ENCODE assay signal across 7 mouse cellular contexts in genomic region chr15:77018740-77019340, GRCm38 (mm10). TPM values are rescaled to one million over a fixed set of nuclear protein-coding genes. Genes with fewer than 3 reads are reported as not detected.
DNase-seq lines count a peak whose midpoint lies in the region; ATAC-seq and TF ChIP-seq lines count a peak whose summit lies in the region.

No protein-coding gene starts in this region.

- H3K27me3 ChIP-seq in heart, embryonic 11.5 days (ENCODE audit: control insufficient read depth, insufficient read depth, low read length): no peaks in the 10 kb centered on the region
- H3K27me3 ChIP-seq in testis, adult 2 months (ENCODE audit: control insufficient read depth, insufficient read depth, low read length): no peaks in the 10 kb centered on the region
- no peaks in the 10 kb centered on the region for H3K27me3 ChIP-seq in small intestine, adult 2 months (ENCODE audit: control insufficient read depth, insufficient read depth, low read length)

- WGBS in heart, embryonic 11.5 days (ENCODE audit: insufficient replicate concordance): 29% methylated on average over 6 of the region's 6 CpGs
- 52% methylated on average over 6 of the region's 6 CpGs for WGBS in small intestine, adult 2 months

- H3K36me3 ChIP-seq in heart, embryonic 11.5 days (ENCODE audit: control insufficient read depth, insufficient read depth, low read length): no peaks in the 10 kb centered on the region
- H3K36me3 ChIP-seq in testis, adult 2 months (ENCODE audit: control insufficient read depth, insufficient read depth, low read length): no peaks in the 10 kb centered on the region
- H3K36me3 ChIP-seq in small intestine, adult 2 months (ENCODE audit: control insufficient read depth, insufficient read depth, low read length): no peaks in the 10 kb centered on the region

- H3K9me3 ChIP-seq in heart, embryonic 11.5 days (replicated peaks; ENCODE audit: control insufficient read depth, low read length): no peaks in the 10 kb centered on the region

- H3K4me1 ChIP-seq in heart, embryonic 11.5 days (ENCODE audit: control insufficient read depth, insufficient read depth, low read length): peaks cover 76% of the 10 kb centered on the region
- no peaks in the 10 kb centered on the region for H3K4me1 ChIP-seq in testis, adult 2 months (ENCODE audit: control insufficient read depth, insufficient read depth, low read length)
- H3K4me1 ChIP-seq in cortical plate, adult 2 months (ENCODE audit: control insufficient read depth, insufficient read depth, low read length): no peaks in the 10 kb centered on the region
- H3K4me1 ChIP-seq in small intestine, adult 2 months (ENCODE audit: control insufficient read depth, insufficient read depth, insufficient read length, low read length): no peaks in the 10 kb centered on the region

- no peak for DNase-seq in heart, adult 8-10 months (ENCODE audit: low spot score)
- DNase-seq in testis, postnatal 14 days (ENCODE audit: low spot score): no peak
- no peak for DNase-seq in spleen, postnatal 10 days (ENCODE audit: low spot score in 2 of 2)

- H3K9ac ChIP-seq in heart, embryonic 11.5 days (ENCODE audit: low read depth, low read length): 0 out of 2 replicates have a peak overlapping the region, but pooled peaks have one; percentile 16

- TF ChIP-seq CTCF in testis, adult 2 months (IDR thresholded peaks at IDR 0.05; ENCODE audit: control insufficient read depth, insufficient read depth, insufficient replicate concordance, low read depth, low read length): peak; percentile 36; the same call in 1 of the 2 replicates
- TF ChIP-seq CTCF in cortical plate, adult 2 months (IDR thresholded peaks at IDR 0.05; ENCODE audit: extremely low read depth, insufficient read depth, low read length): peak; percentile 66
- TF ChIP-seq CTCF in small intestine, adult 2 months (IDR thresholded peaks at IDR 0.05; ENCODE audit: extremely low read depth, insufficient read length, insufficient replicate concordance, low read depth, low read length): peak; percentile 35; the same call in 1 of the 2 replicates

- peak; percentile 40 for ATAC-seq in heart, embryonic 11.5 days (replicated peaks; ENCODE audit: insufficient number of reproducible peaks, low FRiP score, low TSS enrichment)

- no peak overlapping the region for H3K4me3 ChIP-seq in heart, embryonic 11.5 days (ENCODE audit: low read depth, low read length)
- no peak overlapping the region for H3K4me3 ChIP-seq in testis, adult 2 months (ENCODE audit: control insufficient read depth, low read depth, low read length)
- no peak overlapping the region for H3K4me3 ChIP-seq in cortical plate, adult 2 months (ENCODE audit: insufficient read depth, low read length)
- H3K4me3 ChIP-seq in small intestine, adult 2 months (ENCODE audit: low read depth, low read length): no peak overlapping the region

- peak overlapping the region; percentile 91 for H3K27ac ChIP-seq in heart, embryonic 11.5 days (ENCODE audit: low read depth, low read length)
- no peak overlapping the region for H3K27ac ChIP-seq in testis, adult 2 months (ENCODE audit: control insufficient read depth, insufficient read depth, low read depth, low read length)
- no peak overlapping the region for H3K27ac ChIP-seq in cortical plate, adult 2 months (ENCODE audit: insufficient read depth, low read length)
- no peak overlapping the region for H3K27ac ChIP-seq in small intestine, adult 2 months (ENCODE audit: insufficient read depth, low read depth, low read length)

- no peak for TF ChIP-seq POLR2A in testis, adult 2 months (IDR thresholded peaks at IDR 0.05; ENCODE audit: control insufficient read depth, low read depth, low read length)
- TF ChIP-seq POLR2A in cortical plate, adult 2 months (IDR thresholded peaks at IDR 0.05; ENCODE audit: extremely low read depth, insufficient read depth, low read length): no peak
- no peak for TF ChIP-seq POLR2A in small intestine, adult 2 months (IDR thresholded peaks at IDR 0.05; ENCODE audit: low read depth, low read length)

- H3K4me2 ChIP-seq in heart, embryonic 11.5 days: no peak overlapping the region

RNA-seq across cellular contexts. Expression of gene Apol6, which starts 25.7 kb away (rescaled TPM):
- polyA plus RNA-seq in heart, embryonic 11.5 days (2014; fragmentation: Nextera tagmentation; extraction: Ambion mirVana): 0.16 and 0.52 TPM in 2 replicates
- 1 to 10 TPM in 2 of 4 experiments, under 1 TPM in 2; 0.49 to 1.5 (median 1.0) TPM for total RNA-seq in heart, adult 8-10 months (2022)
- polyA plus RNA-seq in testis, adult 2 months (2012; rRNA removed): 0.64 and 0.68 TPM in 2 replicates
- 0.10 and 0.11 TPM in 2 replicates for polyA plus RNA-seq in cortical plate, adult 2 months (2012; rRNA removed)
- 0.39 and 0.53 TPM in 2 replicates for polyA plus RNA-seq in small intestine, adult 2 months (2012; rRNA removed)

RNA-seq across cellular contexts. Expression of gene Mb, which starts 31.6 kb away (rescaled TPM):
- polyA plus RNA-seq in heart, embryonic 11.5 days (2014; fragmentation: Nextera tagmentation; extraction: Ambion mirVana): 138 and 139 TPM in 2 replicates
- over 10,000 TPM; 20,391 to 21,800 (median 21,272) TPM for total RNA-seq in heart, adult 8-10 months (2022)
- polyA plus RNA-seq in testis, adult 2 months (2012; rRNA removed): 0.43 and 0.58 TPM in 2 replicates
- polyA plus RNA-seq in cortical plate, adult 2 months (2012; rRNA removed): 0.15 and 0.26 TPM in 2 replicates
- not detected in 2 replicates for polyA plus RNA-seq in small intestine, adult 2 months (2012; rRNA removed)

Comparison
In these comparisons a context has a peak if more than half of its experiments do, and no peak if none do; other contexts are left out.
1. RNA of gene Mb, which starts 31.6 kb away (polyA plus RNA-seq): 138 to 139 TPM in heart, embryonic 11.5 days; 0.43 to 0.58 TPM in testis, adult 2 months, 0.15 to 0.26 TPM in cortical plate, adult 2 months and not detected in small intestine, adult 2 months; every median in the first group is over 10 times any median in the second.
2. Peak in every context shown above with its lines, with median percentiles within 50 percentile points of each other: CTCF ChIP-seq.